Mouse (Mus musculus): Measurements from ENCODE around the gene Pepd. TPM values are rescaled to one million over a fixed set of nuclear protein-coding genes. Genes with fewer than 3 reads are reported as not detected.
A peak's percentile ranks its signal among the peaks of the same experiment; 100 is the strongest.

The Pepd gene
- polyA plus RNA-seq, 1 experiment from 2014 or later: 72.3 TPM

- Histone ChIP-seq H3K9ac (ENCODE audit: low read depth, low read length) (no peak overlapping the region), H3K4me3 (ENCODE audit: low read depth, low read length) (no peak overlapping the region), H3K9me3 (ENCODE audit: control insufficient read depth, low read length) (peaks cover 7% of the 10 kb centered on the region; the same call in 1 of the 2 replicates), H3K27ac (replicated peaks; ENCODE audit: low read depth, low read length) (peak overlapping the region; percentile 65), H3K4me1 (ENCODE audit: control insufficient read depth, insufficient read depth, low read length) (peaks cover 21% of the 10 kb centered on the region), H3K27me3 (replicated peaks; ENCODE audit: control insufficient read depth, insufficient read depth, low read length) (no peaks in the 10 kb centered on the region), H3K4me2 (ENCODE audit: low read depth, low read length) (no peak overlapping the region), H3K36me3 (ENCODE audit: control insufficient read depth, insufficient read depth, low read length) (peaks cover 26% of the 10 kb centered on the region)
- WGBS: 37% methylated on average over 6 of the region's 7 CpGs
- DNase-seq (ENCODE audit: low spot score): peak; percentile 48
- ATAC-seq (ENCODE audit: low read depth): peak; percentile 53
Measured at GRCm38 (mm10) chr7:34938636-34939261, 26.6 kb downstream of the Pepd start.

DNA sequence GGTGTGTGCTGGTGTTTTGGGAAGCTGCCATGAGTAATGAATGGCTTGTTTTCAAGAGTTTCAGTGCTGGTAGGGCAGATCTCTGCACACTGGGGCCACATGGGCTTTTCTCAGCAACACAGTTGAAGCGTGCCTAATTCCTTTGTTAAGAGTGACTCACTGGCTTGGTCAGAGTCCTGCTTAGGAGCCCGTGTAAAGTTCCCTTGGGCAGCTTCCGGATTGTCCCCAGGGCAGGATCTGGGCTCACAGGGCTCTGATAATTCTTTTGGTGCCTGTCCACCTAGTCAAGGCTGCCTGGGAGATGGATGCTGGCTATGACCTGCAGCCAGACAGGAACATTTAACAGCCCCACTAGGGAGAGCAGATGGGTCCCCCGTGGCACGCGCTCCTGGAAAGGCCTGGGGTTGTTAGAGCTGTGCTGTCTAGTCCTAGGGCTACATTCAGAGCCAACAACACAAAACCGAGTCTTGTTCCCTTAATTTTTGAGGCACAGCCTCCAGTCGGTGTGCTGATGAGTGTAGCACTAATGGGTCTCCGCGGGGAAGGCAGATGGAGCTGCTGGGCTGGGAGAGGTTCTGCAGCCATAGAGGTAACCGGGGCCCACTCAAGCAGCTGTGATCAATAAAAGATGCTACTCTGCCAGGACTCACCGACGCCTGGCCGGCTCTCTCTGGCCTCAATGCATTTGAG is 27.2 kb downstream of the Pepd start:
- no peaks in the 10 kb centered on the region for H3K27me3 ChIP-seq (replicated peaks; ENCODE audit: control insufficient read depth, insufficient read depth, low read length)
- no peak overlapping the region for H3K4me3 ChIP-seq (ENCODE audit: low read depth, low read length)
- no peak overlapping the region for H3K9ac ChIP-seq (ENCODE audit: low read depth, low read length)
- H3K36me3 ChIP-seq (ENCODE audit: control insufficient read depth, insufficient read depth, low read length): peaks cover 22% of the 10 kb centered on the region
- ATAC-seq (ENCODE audit: low read depth) (peak; percentile 91), DNase-seq (ENCODE audit: low spot score) (peak; percentile 91)
- H3K4me2 ChIP-seq (ENCODE audit: low read depth, low read length): no peak overlapping the region
- peaks cover 21% of the 10 kb centered on the region for H3K4me1 ChIP-seq (ENCODE audit: control insufficient read depth, insufficient read depth, low read length)
- H3K27ac ChIP-seq (replicated peaks; ENCODE audit: low read depth, low read length): peak overlapping the region; percentile 65; the same call in 1 of the 2 replicates
- WGBS: 32% methylated on average over 14 of the region's 14 CpGs
- peaks cover 7% of the 10 kb centered on the region; the same call in 1 of the 2 replicates for H3K9me3 ChIP-seq (ENCODE audit: control insufficient read depth, low read length)

- DNase-seq (ENCODE audit: low spot score): peak; percentile 32
Measured at GRCm38 (mm10) chr7:34939952-34940312, 27.8 kb downstream of the Pepd start.

DNA sequence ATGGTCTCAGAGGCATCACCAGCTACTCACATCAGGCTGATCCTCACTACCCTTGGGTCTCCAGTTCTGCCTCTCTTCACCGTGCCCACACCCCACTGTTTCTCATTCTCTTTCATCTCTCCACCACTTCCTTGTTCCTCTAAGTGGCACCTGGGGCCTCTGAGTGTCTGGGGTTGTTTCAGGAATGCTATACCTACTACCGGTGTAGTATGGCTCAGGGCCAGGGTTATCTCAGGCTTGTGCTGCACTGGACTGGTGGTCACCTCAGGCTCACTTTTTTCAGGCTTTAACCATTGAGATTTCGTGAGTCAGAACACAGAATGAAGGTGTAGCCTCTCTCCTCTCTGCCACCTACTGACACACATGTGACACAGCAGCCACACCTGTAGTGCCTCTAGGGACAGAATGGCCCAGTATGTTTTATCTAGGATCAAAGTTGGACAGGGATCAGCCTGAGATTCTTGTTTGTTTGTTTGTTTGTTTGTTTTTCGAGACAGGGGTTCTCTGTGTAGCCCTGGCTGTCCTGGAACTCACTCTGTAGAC is 31.5 kb downstream of the Pepd start:
- peaks cover 7% of the 10 kb centered on the region for H3K36me3 ChIP-seq (ENCODE audit: control insufficient read depth, insufficient read depth, low read length)
- no peak overlapping the region for H3K27ac ChIP-seq (replicated peaks; ENCODE audit: low read depth, low read length)
- H3K4me1 ChIP-seq (ENCODE audit: control insufficient read depth, insufficient read depth, low read length): peaks cover 19% of the 10 kb centered on the region
- DNase-seq (ENCODE audit: low spot score) (no peak), ATAC-seq (ENCODE audit: low read depth) (no peak)
- WGBS: 63% methylated on average over 4 of the region's 4 CpGs
- H3K27me3 ChIP-seq (replicated peaks; ENCODE audit: control insufficient read depth, insufficient read depth, low read length): no peaks in the 10 kb centered on the region
- H3K4me3 ChIP-seq (ENCODE audit: low read depth, low read length): no peak overlapping the region
- H3K9ac ChIP-seq (ENCODE audit: low read depth, low read length): no peak overlapping the region
- no peak overlapping the region for H3K4me2 ChIP-seq (ENCODE audit: low read depth, low read length)
- H3K9me3 ChIP-seq (ENCODE audit: control insufficient read depth, low read length): no peaks in the 10 kb centered on the region

More at GRCm38 (mm10) chr7:34939952-34940312, 27.8 kb downstream of the Pepd start:
- 43% methylated on average over 7 of the region's 7 CpGs for WGBS
- H3K4me3 ChIP-seq (ENCODE audit: low read depth, low read length): no peak overlapping the region
- peaks cover 7% of the 10 kb centered on the region; the same call in 1 of the 2 replicates for H3K9me3 ChIP-seq (ENCODE audit: control insufficient read depth, low read length)
- peak overlapping the region; percentile 65; the same call in 1 of the 2 replicates for H3K27ac ChIP-seq (replicated peaks; ENCODE audit: low read depth, low read length)
- H3K27me3 ChIP-seq (replicated peaks; ENCODE audit: control insufficient read depth, insufficient read depth, low read length): no peaks in the 10 kb centered on the region
- H3K4me1 ChIP-seq (ENCODE audit: control insufficient read depth, insufficient read depth, low read length): peaks cover 21% of the 10 kb centered on the region
- no peak overlapping the region for H3K4me2 ChIP-seq (ENCODE audit: low read depth, low read length)
- peaks cover 17% of the 10 kb centered on the region for H3K36me3 ChIP-seq (ENCODE audit: control insufficient read depth, insufficient read depth, low read length)
- H3K9ac ChIP-seq (ENCODE audit: low read depth, low read length): no peak overlapping the region
- ATAC-seq (ENCODE audit: low read depth): peak; percentile 7; the same call in 1 of the 2 replicates

DNA sequence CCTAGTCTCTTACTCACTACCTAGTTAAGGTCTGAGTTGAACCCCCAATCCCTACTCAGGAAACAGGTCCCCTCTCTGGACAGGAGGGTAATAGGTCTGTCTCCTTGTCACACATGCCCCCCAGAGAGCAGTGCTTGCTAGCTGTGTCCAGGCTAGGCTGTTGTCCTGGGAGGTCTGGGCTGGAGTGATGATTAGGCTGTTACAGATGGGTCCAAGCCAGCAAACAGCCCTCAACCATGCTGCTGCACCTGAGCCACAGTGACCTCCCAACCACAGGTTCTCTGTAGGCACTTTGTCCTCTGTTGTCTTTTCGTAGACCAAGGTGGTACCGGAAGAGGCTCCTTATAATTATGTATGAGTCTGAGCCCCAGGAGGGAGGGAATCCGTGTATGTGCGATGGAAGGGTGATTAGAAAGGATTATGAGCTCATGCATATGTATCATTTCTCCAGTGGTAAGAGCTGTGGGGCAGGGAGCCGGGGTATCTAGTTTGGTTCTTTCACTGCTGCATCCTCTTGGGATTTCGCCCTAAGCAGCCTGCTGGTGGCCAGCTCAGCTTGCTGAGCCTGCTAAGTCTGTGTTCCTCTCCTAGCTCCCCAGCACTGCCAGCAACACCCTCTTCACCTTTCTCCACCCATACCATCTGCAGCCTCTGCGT is 34.2 kb downstream of the Pepd start:
- ATAC-seq (ENCODE audit: low read depth) (no peak), DNase-seq (ENCODE audit: low spot score) (no peak)
- no peak overlapping the region for H3K4me3 ChIP-seq (ENCODE audit: low read depth, low read length)
- H3K9me3 ChIP-seq (ENCODE audit: control insufficient read depth, low read length): no peaks in the 10 kb centered on the region
- H3K9ac ChIP-seq (ENCODE audit: low read depth, low read length): no peak overlapping the region
- peaks cover 7% of the 10 kb centered on the region for H3K36me3 ChIP-seq (ENCODE audit: control insufficient read depth, insufficient read depth, low read length)
- H3K27me3 ChIP-seq (replicated peaks; ENCODE audit: control insufficient read depth, insufficient read depth, low read length): no peaks in the 10 kb centered on the region
- 78% methylated on average over 7 of the region's 7 CpGs for WGBS
- H3K4me1 ChIP-seq (ENCODE audit: control insufficient read depth, insufficient read depth, low read length): no peaks in the 10 kb centered on the region
- no peak overlapping the region for H3K4me2 ChIP-seq (ENCODE audit: low read depth, low read length)
- H3K27ac ChIP-seq (replicated peaks; ENCODE audit: low read depth, low read length): no peak overlapping the region

- Histone ChIP-seq H3K9me3 (ENCODE audit: control insufficient read depth, low read length) (no peaks in the 10 kb centered on the region), H3K9ac (ENCODE audit: low read depth, low read length) (no peak overlapping the region), H3K4me1 (ENCODE audit: control insufficient read depth, insufficient read depth, low read length) (no peaks in the 10 kb centered on the region), H3K27ac (replicated peaks; ENCODE audit: low read depth, low read length) (no peak overlapping the region), H3K36me3 (ENCODE audit: control insufficient read depth, insufficient read depth, low read length) (peaks cover 10% of the 10 kb centered on the region; the same call in 1 of the 2 replicates), H3K4me2 (ENCODE audit: low read depth, low read length) (no peak overlapping the region), H3K4me3 (ENCODE audit: low read depth, low read length) (no peak overlapping the region), H3K27me3 (replicated peaks; ENCODE audit: control insufficient read depth, insufficient read depth, low read length) (no peaks in the 10 kb centered on the region)
- 84% methylated on average over 9 of the region's 9 CpGs for WGBS
- DNase-seq (ENCODE audit: low spot score) (no peak), ATAC-seq (ENCODE audit: low read depth) (no peak)
Measured at GRCm38 (mm10) chr7:34954548-34954947, 42.4 kb downstream of the Pepd start.

DNA sequence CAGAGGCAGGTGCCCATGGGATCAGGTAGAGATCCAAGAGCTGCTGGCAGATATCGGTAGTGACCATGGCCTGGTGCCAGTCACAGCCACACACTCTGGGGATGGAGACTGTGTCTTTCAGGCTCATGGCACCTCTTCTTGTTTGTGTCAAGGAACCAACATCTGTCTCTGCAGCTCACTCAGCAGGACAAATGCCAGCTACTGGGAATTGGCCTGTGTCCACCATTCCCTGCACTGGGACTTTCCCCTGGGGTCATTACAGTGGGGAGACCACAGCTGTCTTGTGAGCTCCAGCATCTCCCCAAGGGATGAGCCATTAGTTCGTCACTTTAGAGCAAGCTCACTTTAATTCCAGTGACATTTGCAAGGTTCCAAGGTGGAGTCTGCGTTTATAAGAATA is 43.1 kb downstream of the Pepd start:
- Histone ChIP-seq H3K4me1 (ENCODE audit: control insufficient read depth, insufficient read depth, low read length) (no peaks in the 10 kb centered on the region), H3K27ac (replicated peaks; ENCODE audit: low read depth, low read length) (no peak overlapping the region), H3K4me3 (ENCODE audit: low read depth, low read length) (no peak overlapping the region), H3K9ac (ENCODE audit: low read depth, low read length) (no peak overlapping the region), H3K9me3 (ENCODE audit: control insufficient read depth, low read length) (no peaks in the 10 kb centered on the region), H3K27me3 (replicated peaks; ENCODE audit: control insufficient read depth, insufficient read depth, low read length) (no peaks in the 10 kb centered on the region), H3K36me3 (ENCODE audit: control insufficient read depth, insufficient read depth, low read length) (peaks cover 10% of the 10 kb centered on the region; the same call in 1 of the 2 replicates), H3K4me2 (ENCODE audit: low read depth, low read length) (no peak overlapping the region)
- ATAC-seq (ENCODE audit: low read depth) (peak; percentile 47; the same call in 1 of the 2 replicates), DNase-seq (ENCODE audit: low spot score) (peak; percentile 42)
- 75% methylated on average over 3 of the region's 3 CpGs for WGBS

DNA sequence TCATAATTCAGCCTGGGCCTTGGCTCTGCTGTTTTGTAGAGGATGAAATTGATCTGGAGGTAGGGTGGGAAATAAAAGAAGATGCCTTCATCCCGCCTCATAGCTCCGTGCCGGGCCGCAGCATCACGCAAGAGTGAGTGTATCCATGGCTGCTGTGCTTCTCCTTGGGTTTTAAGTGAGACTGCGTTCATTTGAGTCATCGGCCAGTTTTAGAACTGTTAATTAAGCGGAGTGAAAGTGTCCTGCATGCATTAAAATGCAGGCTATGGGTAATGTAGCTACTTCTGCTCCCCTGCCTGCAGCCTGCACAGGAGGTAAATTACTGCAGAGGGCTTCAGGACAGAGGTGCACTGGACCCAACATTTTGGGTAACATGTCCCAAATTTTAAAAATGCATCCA is 45.0 kb downstream of the Pepd start:
- Histone ChIP-seq H3K27ac (replicated peaks; ENCODE audit: low read depth, low read length) (no peak overlapping the region), H3K4me2 (ENCODE audit: low read depth, low read length) (no peak overlapping the region)
- 86% methylated on average over 8 of the region's 8 CpGs for WGBS

More for the DNA sequence above, 45.0 kb downstream of the Pepd start:
- Histone ChIP-seq H3K27me3 (replicated peaks; ENCODE audit: control insufficient read depth, insufficient read depth, low read length) (no peaks in the 10 kb centered on the region), H3K4me3 (ENCODE audit: low read depth, low read length) (no peak overlapping the region), H3K36me3 (ENCODE audit: control insufficient read depth, insufficient read depth, low read length) (peaks cover 10% of the 10 kb centered on the region; the same call in 1 of the 2 replicates), H3K9ac (ENCODE audit: low read depth, low read length) (no peak overlapping the region), H3K4me1 (ENCODE audit: control insufficient read depth, insufficient read depth, low read length) (no peaks in the 10 kb centered on the region), H3K9me3 (ENCODE audit: control insufficient read depth, low read length) (no peaks in the 10 kb centered on the region)
- ATAC-seq (ENCODE audit: low read depth) (no peak), DNase-seq (ENCODE audit: low spot score) (no peak)

Data from embryonic facial prominence, embryonic 14.5 days (tissue).